Mouse (Mus musculus): ENCODE results near the gene Slc7a7. TPM values are rescaled to one million over a fixed set of nuclear protein-coding genes. Genes with fewer than 3 reads are reported as not detected.

Slc7a7 gene
- polyA plus RNA-seq, 1 experiment from 2014 or later = 3.1 TPM

GRCm38 (mm10) chr14:54394309-54394708 is 23.3 kb downstream of the Slc7a7 start:
- Histone ChIP-seq H3K27ac (replicated peaks; ENCODE audit: low read depth, low read length) (no peak overlapping the region), H3K4me3 (ENCODE audit: low read depth, low read length) (no peak overlapping the region), H3K9ac (ENCODE audit: low read length) (no peak overlapping the region), H3K9me3 (ENCODE audit: control insufficient read depth, low read length) (no peaks in the 10 kb centered on the region), H3K27me3 (ENCODE audit: control insufficient read depth, insufficient read depth, low read length) (no peaks in the 10 kb centered on the region), H3K4me1 (ENCODE audit: control insufficient read depth, insufficient read depth, low read length) (no peaks in the 10 kb centered on the region), H3K4me2 (ENCODE audit: low read depth, severe bottlenecking) (no peak overlapping the region), H3K36me3 (ENCODE audit: control insufficient read depth, insufficient read depth, low read length) (no peaks in the 10 kb centered on the region)
- DNase-seq (ENCODE audit: low spot score) = no peak
- no peak for ATAC-seq (ENCODE audit: insufficient number of reproducible peaks, low FRiP score, low TSS enrichment, low read depth)

- no peak overlapping the region for H3K4me2 ChIP-seq (ENCODE audit: low read depth, severe bottlenecking)
- no peak overlapping the region for H3K27ac ChIP-seq (replicated peaks; ENCODE audit: low read depth, low read length)
- H3K27me3 ChIP-seq (ENCODE audit: control insufficient read depth, insufficient read depth, low read length) = no peaks in the 10 kb centered on the region
- DNase-seq (ENCODE audit: low spot score) (no peak), ATAC-seq (ENCODE audit: insufficient number of reproducible peaks, low FRiP score, low TSS enrichment, low read depth) (no peak)
- no peaks in the 10 kb centered on the region for H3K36me3 ChIP-seq (ENCODE audit: control insufficient read depth, insufficient read depth, low read length)
- H3K4me1 ChIP-seq (ENCODE audit: control insufficient read depth, insufficient read depth, low read length) = no peaks in the 10 kb centered on the region
- no peaks in the 10 kb centered on the region for H3K9me3 ChIP-seq (ENCODE audit: control insufficient read depth, low read length)
- WGBS = 80% methylated on average over 3 of the region's 3 CpGs
- no peak overlapping the region for H3K4me3 ChIP-seq (ENCODE audit: low read depth, low read length)
- H3K9ac ChIP-seq (ENCODE audit: low read length) = no peak overlapping the region
Measured at GRCm38 (mm10) chr14:54393794-54394193, 23.8 kb downstream of the Slc7a7 start.

GRCm38 (mm10) chr14:54390843-54391242 is 26.7 kb downstream of the Slc7a7 start:
- H3K4me2 ChIP-seq (ENCODE audit: low read depth, severe bottlenecking) = no peak overlapping the region
- 59% methylated on average over 6 of the region's 6 CpGs for WGBS
- no peaks in the 10 kb centered on the region for H3K36me3 ChIP-seq (ENCODE audit: control insufficient read depth, insufficient read depth, low read length)
- ATAC-seq (ENCODE audit: insufficient number of reproducible peaks, low FRiP score, low TSS enrichment, low read depth) (no peak), DNase-seq (ENCODE audit: low spot score) (no peak)
- H3K27ac ChIP-seq (replicated peaks; ENCODE audit: low read depth, low read length) = no peak overlapping the region
- no peak overlapping the region for H3K4me3 ChIP-seq (ENCODE audit: low read depth, low read length)
- H3K27me3 ChIP-seq (ENCODE audit: control insufficient read depth, insufficient read depth, low read length) = no peaks in the 10 kb centered on the region
- no peaks in the 10 kb centered on the region for H3K9me3 ChIP-seq (ENCODE audit: control insufficient read depth, low read length)
- no peaks in the 10 kb centered on the region for H3K4me1 ChIP-seq (ENCODE audit: control insufficient read depth, insufficient read depth, low read length)
- no peak overlapping the region for H3K9ac ChIP-seq (ENCODE audit: low read length)

GRCm38 (mm10) chr14:54387546-54387945 is 30.0 kb downstream of the Slc7a7 start:
- 81% methylated on average over 6 of the region's 6 CpGs for WGBS
- Histone ChIP-seq H3K9me3 (ENCODE audit: control insufficient read depth, low read length) (no peaks in the 10 kb centered on the region), H3K4me2 (ENCODE audit: low read depth, severe bottlenecking) (no peak overlapping the region), H3K4me1 (ENCODE audit: control insufficient read depth, insufficient read depth, low read length) (no peaks in the 10 kb centered on the region), H3K27me3 (ENCODE audit: control insufficient read depth, insufficient read depth, low read length) (no peaks in the 10 kb centered on the region), H3K36me3 (ENCODE audit: control insufficient read depth, insufficient read depth, low read length) (no peaks in the 10 kb centered on the region), H3K9ac (ENCODE audit: low read length) (no peak overlapping the region), H3K27ac (replicated peaks; ENCODE audit: low read depth, low read length) (no peak overlapping the region), H3K4me3 (ENCODE audit: low read depth, low read length) (no peak overlapping the region)
- DNase-seq (ENCODE audit: low spot score) (no peak), ATAC-seq (ENCODE audit: insufficient number of reproducible peaks, low FRiP score, low TSS enrichment, low read depth) (no peak)

GRCm38 (mm10) chr14:54385968-54386618 is 31.5 kb downstream of the Slc7a7 start:
- Histone ChIP-seq H3K27ac (replicated peaks; ENCODE audit: low read depth, low read length) (no peak overlapping the region), H3K27me3 (ENCODE audit: control insufficient read depth, insufficient read depth, low read length) (no peaks in the 10 kb centered on the region), H3K4me2 (ENCODE audit: low read depth, severe bottlenecking) (no peak overlapping the region), H3K4me3 (ENCODE audit: low read depth, low read length) (no peak overlapping the region), H3K9me3 (ENCODE audit: control insufficient read depth, low read length) (no peaks in the 10 kb centered on the region), H3K9ac (ENCODE audit: low read length) (no peak overlapping the region), H3K36me3 (ENCODE audit: control insufficient read depth, insufficient read depth, low read length) (no peaks in the 10 kb centered on the region), H3K4me1 (ENCODE audit: control insufficient read depth, insufficient read depth, low read length) (no peaks in the 10 kb centered on the region)
- 82% methylated on average over 7 of the region's 7 CpGs for WGBS
- DNase-seq (ENCODE audit: low spot score) (no peak), ATAC-seq (ENCODE audit: insufficient number of reproducible peaks, low FRiP score, low TSS enrichment, low read depth) (no peak)

- no peaks in the 10 kb centered on the region for H3K4me1 ChIP-seq (ENCODE audit: control insufficient read depth, insufficient read depth, low read length)
- H3K27ac ChIP-seq (replicated peaks; ENCODE audit: low read depth, low read length) = no peak overlapping the region
- ATAC-seq (ENCODE audit: insufficient number of reproducible peaks, low FRiP score, low TSS enrichment, low read depth) = no peak
- H3K27me3 ChIP-seq (ENCODE audit: control insufficient read depth, insufficient read depth, low read length) = no peaks in the 10 kb centered on the region
- H3K9me3 ChIP-seq (ENCODE audit: control insufficient read depth, low read length) = no peaks in the 10 kb centered on the region
- H3K9ac ChIP-seq (ENCODE audit: low read length) = no peak overlapping the region
- H3K4me3 ChIP-seq (ENCODE audit: low read depth, low read length) = no peak overlapping the region
- 95% methylated on average over 8 of the region's 8 CpGs for WGBS
- no peak for DNase-seq (ENCODE audit: low spot score)
- H3K4me2 ChIP-seq (ENCODE audit: low read depth, severe bottlenecking) = no peak overlapping the region
- H3K36me3 ChIP-seq (ENCODE audit: control insufficient read depth, insufficient read depth, low read length) = no peaks in the 10 kb centered on the region
Measured at GRCm38 (mm10) chr14:54384396-54384795, 33.2 kb downstream of the Slc7a7 start.

GRCm38 (mm10) chr14:54383355-54383771 is 34.2 kb downstream of the Slc7a7 start:
- no peaks in the 10 kb centered on the region for H3K27me3 ChIP-seq (ENCODE audit: control insufficient read depth, insufficient read depth, low read length)
- H3K4me2 ChIP-seq (ENCODE audit: low read depth, severe bottlenecking) = no peak overlapping the region
- H3K27ac ChIP-seq (replicated peaks; ENCODE audit: low read depth, low read length) = no peak overlapping the region
- H3K4me1 ChIP-seq (ENCODE audit: control insufficient read depth, insufficient read depth, low read length) = no peaks in the 10 kb centered on the region
- DNase-seq (ENCODE audit: low spot score) (no peak), ATAC-seq (ENCODE audit: insufficient number of reproducible peaks, low FRiP score, low TSS enrichment, low read depth) (0 out of 2 replicates have a peak, but pooled peaks have one; percentile 39)
- WGBS = 64% methylated on average over 4 of the region's 4 CpGs
- H3K4me3 ChIP-seq (ENCODE audit: low read depth, low read length) = no peak overlapping the region
- no peaks in the 10 kb centered on the region for H3K36me3 ChIP-seq (ENCODE audit: control insufficient read depth, insufficient read depth, low read length)
- no peak overlapping the region for H3K9ac ChIP-seq (ENCODE audit: low read length)
- no peaks in the 10 kb centered on the region for H3K9me3 ChIP-seq (ENCODE audit: control insufficient read depth, low read length)

- DNase-seq (ENCODE audit: low spot score) (no peak), ATAC-seq (ENCODE audit: insufficient number of reproducible peaks, low FRiP score, low TSS enrichment, low read depth) (no peak)
- Histone ChIP-seq H3K36me3 (ENCODE audit: control insufficient read depth, insufficient read depth, low read length) (no peaks in the 10 kb centered on the region), H3K9ac (ENCODE audit: low read length) (no peak overlapping the region), H3K4me1 (ENCODE audit: control insufficient read depth, insufficient read depth, low read length) (no peaks in the 10 kb centered on the region), H3K9me3 (ENCODE audit: control insufficient read depth, low read length) (no peaks in the 10 kb centered on the region), H3K27me3 (ENCODE audit: control insufficient read depth, insufficient read depth, low read length) (no peaks in the 10 kb centered on the region), H3K4me3 (ENCODE audit: low read depth, low read length) (no peak overlapping the region), H3K27ac (replicated peaks; ENCODE audit: low read depth, low read length) (no peak overlapping the region), H3K4me2 (ENCODE audit: low read depth, severe bottlenecking) (no peak overlapping the region)
- WGBS = 85% methylated on average over 9 of the region's 9 CpGs
Measured at GRCm38 (mm10) chr14:54382641-54383040, 34.9 kb downstream of the Slc7a7 start.

- H3K9me3 ChIP-seq (ENCODE audit: control insufficient read depth, low read length) = no peaks in the 10 kb centered on the region
- H3K27me3 ChIP-seq (ENCODE audit: control insufficient read depth, insufficient read depth, low read length) = no peaks in the 10 kb centered on the region
- no peak overlapping the region for H3K4me3 ChIP-seq (ENCODE audit: low read depth, low read length)
- H3K9ac ChIP-seq (ENCODE audit: low read length) = no peak overlapping the region
- DNase-seq (ENCODE audit: low spot score) (no peak), ATAC-seq (ENCODE audit: insufficient number of reproducible peaks, low FRiP score, low TSS enrichment, low read depth) (no peak)
- H3K27ac ChIP-seq (replicated peaks; ENCODE audit: low read depth, low read length) = no peak overlapping the region
- no peaks in the 10 kb centered on the region for H3K36me3 ChIP-seq (ENCODE audit: control insufficient read depth, insufficient read depth, low read length)
- no peaks in the 10 kb centered on the region for H3K4me1 ChIP-seq (ENCODE audit: control insufficient read depth, insufficient read depth, low read length)
- no peak overlapping the region for H3K4me2 ChIP-seq (ENCODE audit: low read depth, severe bottlenecking)
- 87% methylated on average over 10 of the region's 10 CpGs for WGBS
Measured at GRCm38 (mm10) chr14:54381816-54382215, 35.8 kb downstream of the Slc7a7 start.

Data from limb, embryonic 11.5 days (tissue).